Mouse (Mus musculus) olfactory bulb, adult 2 months (tissue): ENCODE data around the gene Twnk.

Experiments
- CTCF ChIP-seq: fragments of 200-500 bp; IDR thresholded peaks from 2 replicates; pipeline ENCODE4 v1.5.1; 2012; ENCODE audit warnings: low read depth, mild to moderate bottlenecking, low read length, moderate library complexity; ENCODE audit not compliant: insufficient read depth
- POLR2A ChIP-seq: fragments of 200-500 bp; IDR thresholded peaks from 2 replicates; pipeline ENCODE4 v1.6.1; 2012; ENCODE audit warnings: mild to moderate bottlenecking, low read depth, low read length, moderate library complexity; ENCODE audit not compliant: insufficient read depth

DNA sequence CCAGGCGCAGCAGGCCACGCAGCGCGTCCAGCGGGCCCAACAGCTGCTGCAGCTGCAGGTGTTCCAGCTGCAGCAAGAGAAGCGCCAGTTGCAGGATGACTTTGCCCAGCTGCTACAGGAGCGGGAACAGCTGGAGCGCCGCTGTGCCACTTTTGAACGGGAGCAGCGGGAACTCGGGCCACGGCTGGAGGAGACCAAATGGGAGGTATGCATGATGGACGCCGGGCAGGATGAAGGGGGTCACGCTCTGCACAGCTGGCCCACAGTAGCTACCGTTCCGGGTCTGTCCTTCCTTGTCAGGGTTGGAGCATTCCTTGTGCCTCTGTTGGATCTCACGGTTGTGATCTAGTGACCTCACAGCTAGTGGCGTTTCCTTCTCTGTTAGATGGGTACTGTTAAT is 19.3 kb downstream of the Twnk start:
- TF ChIP-seq POLR2A = no peak
- TF ChIP-seq CTCF = no peak
